Mouse (Mus musculus): ENCODE measurements around the gene Tns1. TPM values are rescaled to one million over a fixed set of nuclear protein-coding genes. Genes with fewer than 3 reads are reported as not detected.
A peak's percentile ranks its signal among the peaks of the same experiment; 100 is the strongest.

Gene Tns1
- polyA plus RNA-seq, 1 experiment = 117 TPM

GRCm38 (mm10) chr1:74077353-74077752 lies 46.9 kb downstream of the Tns1 start:
- Histone ChIP-seq H3K27ac (ENCODE audit: control insufficient read depth, insufficient read depth, low read length) (no peak overlapping the region), H3K36me3 (ENCODE audit: control insufficient read depth, insufficient read depth, low read length) (no peaks in the 10 kb centered on the region), H3K27me3 (ENCODE audit: control insufficient read depth, insufficient read depth, low read length) (no peaks in the 10 kb centered on the region), H3K4me1 (replicated peaks; ENCODE audit: control insufficient read depth, insufficient read depth, low read length) (0 out of 2 replicates have a peak, but pooled peaks cover 3% of the 10 kb centered on the region), H3K4me3 (ENCODE audit: control insufficient read depth, insufficient read depth, low read length) (no peak overlapping the region)
- peak; percentile 81 for DNase-seq
- WGBS = 3% methylated on average over 2 of the region's 2 CpGs
- TF ChIP-seq CTCF (IDR thresholded peaks at IDR 0.05; ENCODE audit: borderline replicate concordance, control insufficient read depth, extremely low read depth, insufficient read depth, low read length, poor library complexity) (no peak), POLR2A (IDR thresholded peaks at IDR 0.05; ENCODE audit: control insufficient read depth, extremely low read depth, insufficient read depth, low read length, poor library complexity) (no peak)

GRCm38 (mm10) chr1:74076230-74076629 lies 48.0 kb downstream of the Tns1 start:
- H3K36me3 ChIP-seq (ENCODE audit: control insufficient read depth, insufficient read depth, low read length) = no peaks in the 10 kb centered on the region
- no peak overlapping the region for H3K27ac ChIP-seq (ENCODE audit: control insufficient read depth, insufficient read depth, low read length)
- 90% methylated on average over 4 of the region's 4 CpGs for WGBS
- DNase-seq = no peak
- 0 out of 2 replicates have a peak, but pooled peaks cover 3% of the 10 kb centered on the region for H3K4me1 ChIP-seq (replicated peaks; ENCODE audit: control insufficient read depth, insufficient read depth, low read length)
- TF ChIP-seq POLR2A (IDR thresholded peaks at IDR 0.05; ENCODE audit: control insufficient read depth, extremely low read depth, insufficient read depth, low read length, poor library complexity) (no peak), CTCF (IDR thresholded peaks at IDR 0.05; ENCODE audit: borderline replicate concordance, control insufficient read depth, extremely low read depth, insufficient read depth, low read length, poor library complexity) (no peak)
- H3K27me3 ChIP-seq (ENCODE audit: control insufficient read depth, insufficient read depth, low read length) = no peaks in the 10 kb centered on the region
- no peak overlapping the region for H3K4me3 ChIP-seq (ENCODE audit: control insufficient read depth, insufficient read depth, low read length)

- Histone ChIP-seq H3K36me3 (ENCODE audit: control insufficient read depth, insufficient read depth, low read length) (no peaks in the 10 kb centered on the region), H3K27me3 (ENCODE audit: control insufficient read depth, insufficient read depth, low read length) (no peaks in the 10 kb centered on the region), H3K4me3 (ENCODE audit: control insufficient read depth, insufficient read depth, low read length) (no peak overlapping the region), H3K27ac (ENCODE audit: control insufficient read depth, insufficient read depth, low read length) (no peak overlapping the region), H3K4me1 (replicated peaks; ENCODE audit: control insufficient read depth, insufficient read depth, low read length) (0 out of 2 replicates have a peak, but pooled peaks cover 3% of the 10 kb centered on the region)
- TF ChIP-seq POLR2A (IDR thresholded peaks at IDR 0.05; ENCODE audit: control insufficient read depth, extremely low read depth, insufficient read depth, low read length, poor library complexity) (no peak), CTCF (IDR thresholded peaks at IDR 0.05; ENCODE audit: borderline replicate concordance, control insufficient read depth, extremely low read depth, insufficient read depth, low read length, poor library complexity) (no peak)
- DNase-seq = no peak
- WGBS = 65% methylated on average over 7 of the region's 7 CpGs
Measured at GRCm38 (mm10) chr1:74074693-74075485, 49.4 kb downstream of the Tns1 start.

GRCm38 (mm10) chr1:74073791-74074190 lies 50.5 kb downstream of the Tns1 start:
- H3K4me1 ChIP-seq (replicated peaks; ENCODE audit: control insufficient read depth, insufficient read depth, low read length) = peaks cover 6% of the 10 kb centered on the region
- no peak for TF ChIP-seq CTCF (IDR thresholded peaks at IDR 0.05; ENCODE audit: borderline replicate concordance, control insufficient read depth, extremely low read depth, insufficient read depth, low read length, poor library complexity)
- no peak for TF ChIP-seq POLR2A (IDR thresholded peaks at IDR 0.05; ENCODE audit: control insufficient read depth, extremely low read depth, insufficient read depth, low read length, poor library complexity)
- 75% methylated on average over 6 of the region's 6 CpGs for WGBS
- no peaks in the 10 kb centered on the region for H3K36me3 ChIP-seq (ENCODE audit: control insufficient read depth, insufficient read depth, low read length)
- H3K27me3 ChIP-seq (ENCODE audit: control insufficient read depth, insufficient read depth, low read length) = no peaks in the 10 kb centered on the region
- no peak for DNase-seq
- H3K27ac ChIP-seq (ENCODE audit: control insufficient read depth, insufficient read depth, low read length) = no peak overlapping the region
- H3K4me3 ChIP-seq (ENCODE audit: control insufficient read depth, insufficient read depth, low read length) = no peak overlapping the region

GRCm38 (mm10) chr1:74070745-74071144 lies 53.5 kb downstream of the Tns1 start:
- WGBS = 91% methylated on average over 4 of the region's 4 CpGs
- Histone ChIP-seq H3K4me1 (replicated peaks; ENCODE audit: control insufficient read depth, insufficient read depth, low read length) (peaks cover 17% of the 10 kb centered on the region), H3K4me3 (ENCODE audit: control insufficient read depth, insufficient read depth, low read length) (no peak overlapping the region), H3K36me3 (ENCODE audit: control insufficient read depth, insufficient read depth, low read length) (no peaks in the 10 kb centered on the region), H3K27me3 (ENCODE audit: control insufficient read depth, insufficient read depth, low read length) (no peaks in the 10 kb centered on the region), H3K27ac (ENCODE audit: control insufficient read depth, insufficient read depth, low read length) (no peak overlapping the region)
- TF ChIP-seq POLR2A (IDR thresholded peaks at IDR 0.05; ENCODE audit: control insufficient read depth, extremely low read depth, insufficient read depth, low read length, poor library complexity) (no peak), CTCF (IDR thresholded peaks at IDR 0.05; ENCODE audit: borderline replicate concordance, control insufficient read depth, extremely low read depth, insufficient read depth, low read length, poor library complexity) (no peak)
- DNase-seq = no peak

- Histone ChIP-seq H3K27ac (ENCODE audit: control insufficient read depth, insufficient read depth, low read length) (no peak overlapping the region), H3K4me3 (ENCODE audit: control insufficient read depth, insufficient read depth, low read length) (no peak overlapping the region), H3K36me3 (ENCODE audit: control insufficient read depth, insufficient read depth, low read length) (no peaks in the 10 kb centered on the region), H3K27me3 (ENCODE audit: control insufficient read depth, insufficient read depth, low read length) (no peaks in the 10 kb centered on the region), H3K4me1 (replicated peaks; ENCODE audit: control insufficient read depth, insufficient read depth, low read length) (peaks cover 17% of the 10 kb centered on the region)
- DNase-seq = no peak
- TF ChIP-seq POLR2A (IDR thresholded peaks at IDR 0.05; ENCODE audit: control insufficient read depth, extremely low read depth, insufficient read depth, low read length, poor library complexity) = no peak
- TF ChIP-seq CTCF (IDR thresholded peaks at IDR 0.05; ENCODE audit: borderline replicate concordance, control insufficient read depth, extremely low read depth, insufficient read depth, low read length, poor library complexity) = no peak
- WGBS = 97% methylated on average over 7 of the region's 7 CpGs
Measured at GRCm38 (mm10) chr1:74070001-74070551, 54.2 kb downstream of the Tns1 start.
